Comparison of ENCODE assay signal across 23 mouse cellular contexts in genomic region chr5:62710955-62711354, GRCm38 (mm10). TPM values are rescaled to one million over a fixed set of nuclear protein-coding genes. Genes with fewer than 3 reads are reported as not detected.
DNase-seq lines count a peak whose midpoint lies in the region; ATAC-seq lines count a peak whose summit lies in the region.
"Had no signal": no experiment of that assay in that cellular context is flagged by ENCODE, and none has a peak within 500 bp of the region (broad histone marks: within the 10 kb centered on the region; RNA-seq: fewer than 3 reads in every experiment).

No protein-coding gene starts in this region.

- H3K27ac ChIP-seq in limb, embryonic 10.5 days, result no peak overlapping the region
- no peak overlapping the region for H3K27ac ChIP-seq in neural tube, embryonic 15.5 days (replicated peaks)
- H3K27ac ChIP-seq: embryonic facial prominence, embryonic 13.5 days; forebrain, embryonic 13.5 days; heart, embryonic 10.5 days; hindbrain, embryonic 14.5 days had no signal

- DNase-seq in MEL-GATA-1-ER (ENCODE audit: extremely low read depth, low read depth), result peak; percentile 11
- no peak for DNase-seq in limb, embryonic 10.5 days (ENCODE audit: low spot score)
- no peak for DNase-seq in right cerebral cortex, postnatal 36 days (ENCODE audit: low spot score in 2 of 2)
- DNase-seq in ovary, adult 18-20 months (ENCODE audit: low spot score), result no peak
- DNase-seq: adrenal gland, postnatal 14 days; B cell, adult 2 months; cerebellum, adult 11-12 months; cerebellum, adult 9-10 months; cerebellum, postnatal 25 days; forebrain, postnatal 0 days; gastrocnemius, postnatal 25 days; heart, adult 11 months; heart, postnatal 10 days; heart, postnatal 4 days had no signal

- H3K4me1 ChIP-seq in limb, embryonic 10.5 days, result no peaks in the 10 kb centered on the region
- H3K4me1 ChIP-seq in neural tube, embryonic 15.5 days, result no peaks in the 10 kb centered on the region
- H3K4me1 ChIP-seq: embryonic facial prominence, embryonic 13.5 days; forebrain, embryonic 13.5 days; heart, embryonic 10.5 days had no signal

- WGBS in limb, embryonic 10.5 days, result 81% methylated on average over 6 of the region's 6 CpGs
- WGBS in neural tube, embryonic 15.5 days, result 83% methylated on average over 6 of the region's 6 CpGs

- no peaks in the 10 kb centered on the region for H3K36me3 ChIP-seq in limb, embryonic 10.5 days
- H3K36me3 ChIP-seq in neural tube, embryonic 15.5 days, result no peaks in the 10 kb centered on the region
- H3K36me3 ChIP-seq: embryonic facial prominence, embryonic 13.5 days; heart, embryonic 10.5 days had no signal

- H3K9ac ChIP-seq in neural tube, embryonic 15.5 days (replicated peaks), result no peak overlapping the region
- H3K9ac ChIP-seq: embryonic facial prominence, embryonic 13.5 days; forebrain, embryonic 13.5 days; forebrain, postnatal 0 days; hindbrain, embryonic 14.5 days had no signal

- H3K4me2 ChIP-seq in neural tube, embryonic 15.5 days, result no peak overlapping the region
- H3K4me2 ChIP-seq: embryonic facial prominence, embryonic 13.5 days; forebrain, embryonic 13.5 days; hindbrain, embryonic 14.5 days had no signal

- H3K4me3 ChIP-seq in limb, embryonic 10.5 days, result no peak overlapping the region
- no peak overlapping the region for H3K4me3 ChIP-seq in neural tube, embryonic 15.5 days (replicated peaks)
- H3K4me3 ChIP-seq: embryonic facial prominence, embryonic 13.5 days; forebrain, embryonic 13.5 days; heart, embryonic 10.5 days had no signal

- H3K9me3 ChIP-seq in limb, embryonic 10.5 days (replicated peaks), result no peaks in the 10 kb centered on the region
- H3K9me3 ChIP-seq in neural tube, embryonic 15.5 days (replicated peaks), result no peaks in the 10 kb centered on the region
- H3K9me3 ChIP-seq: embryonic facial prominence, embryonic 13.5 days; forebrain, embryonic 13.5 days; heart, embryonic 10.5 days had no signal

- no peaks in the 10 kb centered on the region for H3K27me3 ChIP-seq in limb, embryonic 10.5 days (ENCODE audit: low read depth, poor library complexity, severe bottlenecking)
- no peaks in the 10 kb centered on the region for H3K27me3 ChIP-seq in neural tube, embryonic 15.5 days (replicated peaks)
- H3K27me3 ChIP-seq: CH12.LX; embryonic facial prominence, embryonic 13.5 days; forebrain, embryonic 13.5 days had no signal

- ATAC-seq in granulocyte monocyte progenitor cell, adult 5-6 weeks (replicated peaks; ENCODE audit: poor library complexity, severe bottlenecking), result peak; percentile 83
- peak; percentile 66 for ATAC-seq in megakaryocyte, adult 5-6 weeks (ENCODE audit: poor library complexity, severe bottlenecking)
- no peak for ATAC-seq in neural tube, embryonic 15.5 days (ENCODE audit: low FRiP score)
- ATAC-seq: forebrain, embryonic 13.5 days; forebrain, postnatal 0 days; intestine, postnatal 0 days had no signal

RNA-seq across cellular contexts. Expression of gene Arap2, which starts 55.0 kb away (rescaled TPM):
- 53.5 and 76.2 TPM in 2 replicates for total RNA-seq in granulocyte monocyte progenitor cell, adult 5-6 weeks (2014; fragmentation: Nextera tagmentation)
- total RNA-seq in granulocyte monocyte progenitor cell, adult 5-6 weeks (2017), result 45.7 and 57.2 TPM in 2 replicates
- 6.8 and 11.0 TPM in 2 replicates for total RNA-seq in megakaryocyte, adult 5-6 weeks (2015)
- 7.7 and 10.0 TPM in 2 replicates for total RNA-seq in megakaryocyte, adult 5-6 weeks (2017)
- 0.43 and 0.93 TPM in 2 replicates for polyA plus RNA-seq in limb, embryonic 10.5 days (2016; fragmentation: Nextera tagmentation; extraction: Ambion mirVana)
- polyA plus RNA-seq in neural tube, embryonic 15.5 days (2015; fragmentation: Nextera tagmentation; extraction: Ambion mirVana), result 6.4 and 7.6 TPM in 2 replicates
